Mouse (Mus musculus): ENCODE data around the gene P2rx3.

DNA sequence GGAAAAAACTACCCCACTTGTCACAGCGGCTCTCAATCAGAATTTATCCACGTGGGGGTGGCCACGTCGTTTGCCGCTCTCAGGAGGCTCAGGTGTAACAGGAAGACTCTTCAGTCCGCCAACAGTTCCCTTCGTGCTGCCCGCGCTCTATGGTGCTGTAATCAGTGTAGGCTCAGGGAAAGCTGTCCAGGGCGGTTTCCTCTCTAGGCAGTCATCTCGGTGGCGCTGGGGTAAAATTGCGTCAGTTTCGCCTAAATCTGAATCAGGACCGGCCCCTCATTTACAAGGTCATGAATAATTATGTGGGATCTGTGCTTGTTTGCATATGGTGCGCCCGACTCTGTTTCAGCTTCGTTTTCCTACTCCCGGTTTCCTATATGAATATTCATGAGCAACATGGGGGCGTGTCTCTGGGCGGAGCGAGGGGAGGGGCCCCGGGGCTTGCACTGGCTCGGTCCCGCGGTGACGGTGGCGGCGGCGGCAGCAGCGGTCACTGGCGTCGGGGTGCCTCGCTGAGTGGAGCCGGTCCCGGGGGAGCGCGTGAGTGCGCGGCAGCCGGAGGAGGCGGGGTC lies 10.4 kb upstream of the P2rx3 start, which contains the start of gene Tnks1bp1:
- no peak for TF ChIP-seq EP300 (IDR thresholded peaks at IDR 0.05; ENCODE audit: insufficient read depth, low read depth, low read length)
- no peak for TF ChIP-seq POLR2A (IDR thresholded peaks at IDR 0.05; ENCODE audit: insufficient read depth, low read length)

All from ES-Bruce4 (cell line).